Mouse (Mus musculus): ENCODE results near the gene Olfr983.

Olfr983 gene

GRCm38 (mm10) chr9:40093495-40093894, at the start of gene Olfr983:
Gene Olfr983, minus strand, starts transcription at chr9:40093595.
- no peak for DNase-seq (ENCODE audit: low spot score)

GRCm38 (mm10) chr9:40141544-40141943, 48.1 kb upstream of the Olfr983 start:
- no peak for DNase-seq (ENCODE audit: low spot score)

- no peak for DNase-seq (ENCODE audit: low spot score)
Measured at GRCm38 (mm10) chr9:40139484-40139883, 46.1 kb upstream of the Olfr983 start.

- no peak for DNase-seq (ENCODE audit: low spot score)
Measured at GRCm38 (mm10) chr9:40136987-40137688, 43.7 kb upstream of the Olfr983 start.

DNA sequence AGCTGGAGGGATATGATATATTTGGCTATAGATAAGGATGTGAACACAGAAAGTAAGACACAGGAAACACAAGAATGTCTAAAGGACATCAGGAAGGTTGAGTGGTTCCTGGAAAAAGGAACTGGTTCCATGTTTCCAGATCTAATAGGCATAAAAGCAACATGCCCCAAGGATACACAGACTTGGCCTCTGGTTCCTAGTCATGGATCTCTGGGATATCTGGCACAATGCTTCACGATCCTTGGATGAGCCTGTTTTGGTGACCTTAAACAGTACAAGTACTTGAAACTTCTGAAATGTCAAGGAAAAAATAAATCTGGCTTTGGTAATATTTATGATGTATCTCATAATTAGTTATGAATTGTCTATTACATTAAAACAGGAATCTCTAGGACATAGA, 37.2 kb upstream of the Olfr983 start:
- no peak for DNase-seq (ENCODE audit: low spot score)

GRCm38 (mm10) chr9:40130084-40130483, 36.7 kb upstream of the Olfr983 start, which contains the start of gene Olfr985:
Gene Olfr985, minus strand, starts transcription at chr9:40130184.
- no peak for DNase-seq (ENCODE audit: low spot score)

DNA sequence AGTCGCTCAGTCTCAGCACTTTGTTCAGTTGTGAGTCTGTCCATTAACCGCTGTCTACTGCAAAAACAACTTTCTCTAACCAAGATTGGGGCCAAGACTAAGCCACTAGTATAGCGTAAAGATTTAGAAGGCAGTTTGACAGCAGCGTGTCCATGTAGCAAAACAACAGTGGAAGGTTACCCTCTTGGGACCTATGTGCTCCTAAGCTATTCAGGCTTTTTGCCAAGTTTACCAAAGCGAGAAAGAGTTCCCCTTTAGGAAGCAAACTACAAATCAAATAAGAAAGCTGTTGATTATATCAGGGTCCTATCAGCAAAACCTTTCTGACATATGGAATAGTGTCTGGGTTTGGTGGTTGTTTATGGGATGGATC, 23.9 kb upstream of the Olfr983 start:
- no peak for DNase-seq (ENCODE audit: low spot score)

GRCm38 (mm10) chr9:40116645-40117286, 23.4 kb upstream of the Olfr983 start:
- DNase-seq (ENCODE audit: low spot score) = no peak

GRCm38 (mm10) chr9:40114106-40114505, 20.7 kb upstream of the Olfr983 start, which contains the start of gene Olfr984:
Gene Olfr984, minus strand, starts transcription at chr9:40114206.
- DNase-seq (ENCODE audit: low spot score) = no peak

GRCm38 (mm10) chr9:40094769-40095168, 1.4 kb upstream of the Olfr983 start:
- no peak for DNase-seq (ENCODE audit: low spot score)

DNA sequence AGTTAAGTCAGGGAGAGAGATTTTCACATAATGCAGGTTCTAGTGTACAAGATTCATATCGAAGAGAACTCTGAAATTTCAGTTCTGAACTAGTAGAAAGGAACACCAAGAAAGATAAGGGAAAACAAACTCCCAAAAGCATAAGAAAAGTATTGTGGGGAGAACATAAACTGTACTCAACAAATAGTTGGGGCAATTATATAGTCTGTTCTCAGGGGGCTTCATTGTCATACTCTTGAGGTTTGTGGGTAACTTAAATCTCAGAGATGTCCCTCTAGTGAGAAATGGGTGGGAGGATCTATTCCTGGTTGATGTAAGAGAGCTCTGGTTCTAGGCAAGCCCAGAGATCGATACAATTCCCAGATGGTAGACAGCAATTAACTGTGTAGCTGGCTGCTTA, 19.9 kb downstream of the Olfr983 start, which contains the start of gene Olfr982:
TSS of gene Olfr982 (plus strand) at position 301 of the 400 bp plus-strand sequence.
- DNase-seq (ENCODE audit: low spot score) = no peak

- no peak for DNase-seq (ENCODE audit: low spot score)
Measured at GRCm38 (mm10) chr9:40050138-40050537, 43.3 kb downstream of the Olfr983 start.
